Mouse (Mus musculus) ovary, postnatal 10 days (tissue): ENCODE data around the gene Zc3h14.

ENCODE experiments used
- DNase-seq: peaks from one replicate; pipeline ENCODE4 v3.0.0; 2022; ENCODE audit warnings: low spot score

Zc3h14 gene

GRCm38 (mm10) chr12:98746746-98747379 is at the start of gene Zc3h14:
Zc3h14 (plus strand) TSS chr12:98746964.
- peak; percentile 73 for DNase-seq

DNA sequence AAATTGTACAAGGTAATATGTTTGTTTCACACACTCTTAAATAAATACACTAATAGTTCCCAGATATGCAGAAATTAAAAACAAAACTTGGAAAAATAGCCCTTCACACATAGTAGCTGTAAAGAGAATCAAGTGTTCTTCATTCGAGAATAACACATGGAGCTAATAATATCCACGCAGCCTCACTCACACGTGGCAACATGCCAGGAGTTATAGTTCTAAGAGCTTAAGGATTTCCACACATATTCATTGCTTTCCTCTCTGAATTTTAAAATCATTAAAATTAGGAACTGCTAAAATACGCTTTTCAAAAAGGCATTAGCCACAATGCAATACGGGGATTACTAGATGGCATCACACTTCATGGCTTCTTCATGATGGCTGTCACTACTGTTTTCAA is 49.6 kb upstream of the Zc3h14 start:
- DNase-seq, result no peak

DNA sequence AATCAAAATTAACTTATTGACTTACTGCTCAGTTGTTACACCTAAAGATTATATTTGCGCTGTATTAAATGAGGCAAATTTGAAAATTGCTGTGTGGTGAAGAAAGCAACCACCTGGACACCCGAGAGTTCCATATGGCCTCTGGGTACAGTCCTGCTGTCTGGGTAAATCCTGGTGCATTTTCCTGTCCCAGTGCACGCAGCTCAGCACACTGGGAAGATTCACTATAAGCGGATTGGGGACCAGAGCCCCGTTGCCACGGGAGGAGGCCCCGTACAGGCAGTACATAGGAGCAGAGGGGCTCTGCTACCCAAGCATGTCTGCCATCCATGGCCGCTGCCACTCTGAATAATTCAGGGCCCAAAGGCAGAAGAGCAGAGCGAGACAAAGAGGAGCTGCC is 45.2 kb upstream of the Zc3h14 start:
- no peak for DNase-seq

- DNase-seq, result no peak
Observed at GRCm38 (mm10) chr12:98703554-98703953, 43.2 kb upstream of the Zc3h14 start.

GRCm38 (mm10) chr12:98703961-98704360 is 42.8 kb upstream of the Zc3h14 start:
- no peak for DNase-seq

DNA sequence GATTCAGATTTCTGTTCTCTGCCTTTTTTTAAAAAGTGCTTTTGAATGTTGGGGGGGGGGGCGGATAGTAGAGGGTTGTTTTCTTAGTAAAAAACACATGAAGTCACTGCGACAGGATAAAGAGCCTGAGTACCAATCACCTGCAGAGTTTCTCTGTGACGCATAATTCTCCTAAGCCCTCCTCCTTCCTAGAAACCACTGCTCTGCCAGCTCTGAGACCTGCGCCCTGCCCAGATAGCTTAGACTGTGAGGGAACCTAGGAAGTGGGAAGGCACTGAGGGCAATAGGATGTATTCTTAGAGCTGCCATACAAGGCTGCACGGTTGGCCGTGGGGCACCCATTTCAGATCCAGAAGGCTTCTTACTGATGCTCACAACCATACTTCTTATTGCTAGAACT is 33.9 kb upstream of the Zc3h14 start:
- no peak for DNase-seq

DNA sequence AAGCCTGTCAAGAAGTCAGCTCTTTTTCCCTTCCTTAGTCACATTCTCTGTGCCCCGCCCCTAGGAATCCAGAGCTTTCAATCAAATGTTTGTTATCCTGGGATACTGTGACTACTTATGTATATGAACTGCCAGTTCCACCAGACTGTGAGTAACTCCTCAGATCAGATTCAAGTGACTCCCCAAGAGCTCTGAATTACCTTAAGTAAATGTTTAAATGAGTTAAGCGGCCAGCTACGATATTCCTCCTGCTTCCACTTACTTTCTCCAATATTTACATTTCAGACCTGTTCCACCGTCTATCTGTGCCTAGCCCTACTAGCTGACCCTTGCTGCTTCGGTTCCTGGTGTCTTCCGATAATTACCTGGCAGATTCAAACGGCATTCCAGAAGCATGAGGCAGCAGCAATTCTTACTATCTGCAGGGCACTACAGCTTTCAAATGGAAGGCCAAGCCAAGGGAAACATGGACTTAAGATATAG is 33.1 kb upstream of the Zc3h14 start:
- no peak for DNase-seq

GRCm38 (mm10) chr12:98714757-98715156 is 32.0 kb upstream of the Zc3h14 start:
- no peak for DNase-seq

DNA sequence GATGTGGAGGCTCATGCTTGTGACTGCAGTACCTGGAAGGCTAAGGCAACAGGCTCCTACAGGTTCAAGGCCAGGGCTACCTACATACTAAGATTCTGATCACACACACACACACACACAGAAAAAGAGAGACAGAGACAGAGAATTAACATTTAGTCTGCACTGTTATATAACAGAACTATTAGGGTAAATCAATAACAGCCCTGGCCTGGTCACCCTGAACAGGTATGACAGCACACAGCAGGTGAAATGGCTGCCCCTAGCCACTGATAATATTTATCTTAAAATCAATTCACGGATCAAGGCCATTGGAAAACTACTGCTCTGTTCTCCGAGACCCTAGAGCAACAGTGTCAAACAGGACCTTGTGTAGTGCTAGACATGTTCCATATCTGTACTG is 30.6 kb upstream of the Zc3h14 start:
- DNase-seq, result no peak

DNA sequence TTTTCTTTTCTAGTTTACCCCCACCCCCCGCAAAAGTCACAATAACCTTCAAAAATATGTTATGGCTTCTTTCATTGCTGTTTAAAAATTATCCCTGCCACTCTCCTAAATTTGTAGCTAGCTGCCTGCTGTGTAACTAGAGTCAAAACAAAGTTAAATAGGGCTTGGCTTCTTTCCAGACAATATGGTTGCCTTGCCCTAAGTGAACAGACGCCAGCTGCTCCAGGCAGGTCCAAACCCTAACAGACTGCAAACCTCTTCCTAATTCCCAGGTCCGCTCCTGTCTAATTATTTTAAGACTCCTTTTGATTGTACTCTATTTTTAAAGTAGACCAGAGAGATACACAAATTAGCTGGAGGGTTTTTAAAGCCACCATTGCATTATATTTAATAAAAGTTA is 26.1 kb upstream of the Zc3h14 start:
- no peak for DNase-seq

GRCm38 (mm10) chr12:98721030-98721429 is 25.7 kb upstream of the Zc3h14 start:
- DNase-seq, result no peak

DNA sequence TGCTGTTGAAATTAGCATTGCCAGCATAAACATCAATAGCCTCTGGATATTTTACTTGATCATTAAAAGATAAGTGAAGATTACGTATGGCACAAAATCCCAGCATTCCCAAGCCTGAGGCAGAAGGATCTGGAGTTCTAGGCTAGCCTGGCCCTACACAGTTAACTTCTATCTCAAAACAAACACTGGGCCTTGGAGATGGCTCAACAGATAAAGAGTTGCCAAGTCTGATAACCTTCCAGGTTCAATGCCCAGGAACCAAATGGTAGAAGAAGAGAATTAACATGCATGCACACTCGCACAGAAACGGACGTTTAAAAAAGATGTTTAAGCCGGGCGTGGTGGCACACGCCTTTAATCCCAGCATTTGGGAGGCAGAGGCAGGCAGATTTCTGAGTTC is 22.5 kb upstream of the Zc3h14 start:
- no peak for DNase-seq

GRCm38 (mm10) chr12:98724976-98725375 is 21.8 kb upstream of the Zc3h14 start:
- no peak for DNase-seq

DNA sequence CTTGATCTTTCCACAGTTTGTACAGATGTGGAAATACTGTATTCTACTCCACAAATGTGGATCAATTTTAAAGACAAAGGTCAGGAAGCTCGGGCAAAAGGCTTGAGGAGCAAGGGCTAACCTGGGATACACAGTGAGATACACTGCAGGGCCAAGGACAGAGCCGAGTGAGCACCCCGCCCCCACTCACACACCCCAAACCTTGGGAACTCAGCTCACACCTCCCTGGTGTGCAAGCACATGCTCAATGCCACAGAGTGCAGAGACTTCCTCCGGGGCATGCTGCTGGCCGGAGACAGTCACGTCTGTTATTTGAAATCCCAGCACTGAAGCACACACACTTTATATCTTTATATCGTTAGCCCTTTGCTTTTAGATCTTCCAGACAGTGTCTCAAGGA is 20.7 kb upstream of the Zc3h14 start:
- DNase-seq, result no peak

DNA sequence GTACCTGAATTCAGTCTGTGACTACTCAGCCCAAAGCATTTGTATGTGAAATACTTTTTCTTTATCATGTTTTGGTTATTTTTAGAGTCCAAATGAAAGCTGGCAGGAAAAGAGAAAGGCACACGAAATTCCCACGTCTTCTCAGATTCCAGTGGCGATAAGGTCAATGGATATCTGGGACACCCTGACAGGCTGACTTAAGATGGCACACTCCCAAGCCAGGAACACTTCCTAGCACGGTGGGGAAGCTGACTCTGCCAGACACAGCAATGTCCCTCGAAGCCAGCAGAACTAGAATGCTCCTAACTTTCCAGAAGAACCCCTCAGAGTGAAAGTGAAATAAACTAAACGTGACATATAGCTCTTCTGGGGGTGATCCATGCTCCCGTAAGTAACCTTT is 19.6 kb upstream of the Zc3h14 start:
- DNase-seq, result no peak

DNA sequence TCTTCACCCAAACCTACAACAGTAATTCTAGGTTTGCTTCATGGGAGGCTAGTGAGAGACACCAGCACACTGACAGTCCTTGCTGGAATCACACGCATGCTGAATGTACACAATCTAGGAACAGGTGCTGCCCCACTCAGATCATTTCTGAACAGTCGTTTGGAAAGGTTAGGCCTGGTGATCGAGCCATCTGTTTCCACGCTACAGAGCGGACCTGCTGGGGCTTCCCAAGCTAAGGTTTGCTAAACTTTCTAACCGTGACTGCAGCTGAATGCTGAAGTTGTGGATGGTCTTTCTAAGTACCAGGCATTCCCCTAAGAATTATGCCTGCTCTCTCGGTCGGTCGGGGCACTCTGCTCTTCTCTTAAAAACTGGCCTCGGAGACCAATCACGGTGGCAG is 16.1 kb upstream of the Zc3h14 start:
- no peak for DNase-seq

- DNase-seq, result no peak
Observed at GRCm38 (mm10) chr12:98733165-98733564, 13.6 kb upstream of the Zc3h14 start.

- no peak for DNase-seq
Observed at GRCm38 (mm10) chr12:98733776-98734175, 13.0 kb upstream of the Zc3h14 start.

DNA sequence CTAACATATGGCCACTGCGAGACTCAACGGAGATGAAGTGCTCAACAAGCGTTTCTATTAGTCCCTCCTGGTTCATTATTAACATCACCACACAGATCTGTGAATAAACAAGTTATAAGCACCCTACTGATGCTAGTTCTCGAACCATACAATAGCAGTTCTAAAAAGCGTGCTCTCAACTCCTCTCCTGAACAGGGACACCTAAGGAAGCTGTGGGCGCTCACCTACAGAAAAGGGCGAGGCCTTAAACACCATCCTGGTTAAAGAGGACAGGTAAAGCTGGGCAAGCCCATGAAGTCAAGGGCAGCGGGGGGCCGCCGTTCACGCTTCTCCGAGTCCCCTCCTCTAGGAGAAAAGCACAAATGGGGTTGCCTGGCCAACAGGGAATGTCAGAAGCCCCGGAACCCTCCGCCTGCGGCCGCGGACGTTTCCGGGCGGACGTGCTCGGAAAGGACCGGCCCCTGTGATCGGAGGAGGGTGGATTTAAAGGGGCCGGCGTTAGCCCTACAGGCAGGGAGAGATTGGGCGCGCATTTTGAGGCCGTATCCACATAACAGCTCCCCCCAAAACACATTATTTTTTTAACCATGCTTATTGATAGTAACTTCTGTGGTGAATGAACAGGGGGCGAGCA is 12.4 kb upstream of the Zc3h14 start:
- peak; percentile 86 for DNase-seq

DNA sequence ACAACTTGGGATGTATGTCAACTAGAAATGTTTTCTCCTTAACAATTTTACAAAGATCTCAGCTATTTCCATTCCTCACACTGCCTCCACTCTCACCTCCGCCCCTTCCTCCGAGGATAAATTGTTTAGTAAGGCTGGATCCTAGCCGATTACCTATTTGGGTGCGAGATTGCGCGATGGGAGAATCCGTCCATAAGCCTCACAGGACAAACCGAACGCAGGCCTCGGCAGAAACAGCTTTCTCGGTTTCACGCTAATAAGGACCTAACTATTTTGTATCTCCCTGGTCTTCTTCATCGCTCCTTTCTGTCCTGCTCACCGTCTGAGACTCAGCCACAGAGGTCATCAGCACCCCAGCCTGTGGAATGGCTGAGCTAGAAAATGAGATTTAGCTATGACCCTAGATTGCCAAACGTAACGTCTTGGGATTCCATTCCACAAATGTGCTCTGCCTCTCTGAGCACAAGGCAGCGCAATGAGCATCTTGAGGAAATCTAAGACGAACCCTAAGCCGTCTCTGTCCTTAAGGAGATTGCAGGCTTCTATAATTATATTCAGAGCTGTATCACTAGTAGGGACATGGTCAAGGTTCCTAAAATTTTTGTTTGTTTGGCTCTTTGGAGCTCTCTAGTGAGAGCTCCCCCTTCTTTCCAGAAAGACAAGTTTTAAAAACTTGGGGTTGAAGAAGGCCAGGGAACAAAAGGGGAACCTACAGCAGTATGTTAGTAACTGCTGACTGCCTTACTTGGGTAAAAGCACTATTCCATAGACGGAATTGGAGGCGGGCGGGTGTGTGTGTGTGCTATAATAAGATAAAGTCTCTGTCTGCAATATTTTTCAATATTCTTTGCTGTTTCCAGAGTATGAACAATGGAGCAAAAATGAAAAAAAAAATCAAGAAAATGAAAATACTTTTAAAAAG is 11.6 kb upstream of the Zc3h14 start:
- no peak for DNase-seq

DNA sequence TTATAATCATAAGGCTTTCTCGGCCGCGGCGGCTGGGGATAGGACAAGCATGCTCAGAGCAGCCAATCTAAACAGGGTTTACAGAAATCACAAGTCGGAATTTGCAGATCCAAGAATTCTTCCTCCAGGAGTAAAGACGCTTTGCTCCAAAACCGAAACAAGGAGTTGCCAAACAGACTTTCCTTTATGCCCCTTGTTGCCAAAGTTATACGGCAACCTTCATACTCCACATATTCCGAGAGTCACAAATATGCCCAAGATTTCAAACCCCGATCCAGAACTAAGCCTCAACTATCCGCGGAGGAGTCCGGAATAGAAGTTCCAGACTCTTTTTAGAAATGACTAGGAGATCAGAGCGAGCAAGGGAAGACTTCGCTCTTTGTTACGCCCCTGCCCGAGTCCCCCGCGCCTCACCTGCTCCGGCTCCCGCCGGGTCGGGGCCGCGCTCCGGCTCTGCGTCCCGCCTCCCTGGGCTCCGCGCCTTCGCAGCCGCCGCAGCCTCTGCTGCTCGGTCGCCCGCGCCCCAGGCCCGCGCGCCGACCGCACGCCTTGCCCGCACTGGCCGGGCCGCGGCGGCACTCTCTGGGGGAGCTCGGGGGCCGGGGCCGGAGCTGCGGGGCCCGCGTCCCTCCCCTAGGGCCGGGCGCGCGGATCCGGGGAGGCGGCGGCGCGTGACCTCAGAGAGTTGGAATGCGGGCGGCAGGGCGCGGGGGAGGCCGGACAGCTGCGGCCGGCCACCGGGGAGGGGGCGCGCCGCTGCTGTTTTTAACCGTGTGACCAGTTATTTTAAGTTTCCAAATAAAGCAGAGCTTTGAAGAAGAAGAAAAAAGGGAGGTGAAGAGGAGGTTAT is 9.6 kb upstream of the Zc3h14 start, which contains the start of gene Ptpn21:
Ptpn21 (minus strand) TSS at position 455 of the 850 bp plus-strand sequence.
- DNase-seq, result peak; percentile 64

DNA sequence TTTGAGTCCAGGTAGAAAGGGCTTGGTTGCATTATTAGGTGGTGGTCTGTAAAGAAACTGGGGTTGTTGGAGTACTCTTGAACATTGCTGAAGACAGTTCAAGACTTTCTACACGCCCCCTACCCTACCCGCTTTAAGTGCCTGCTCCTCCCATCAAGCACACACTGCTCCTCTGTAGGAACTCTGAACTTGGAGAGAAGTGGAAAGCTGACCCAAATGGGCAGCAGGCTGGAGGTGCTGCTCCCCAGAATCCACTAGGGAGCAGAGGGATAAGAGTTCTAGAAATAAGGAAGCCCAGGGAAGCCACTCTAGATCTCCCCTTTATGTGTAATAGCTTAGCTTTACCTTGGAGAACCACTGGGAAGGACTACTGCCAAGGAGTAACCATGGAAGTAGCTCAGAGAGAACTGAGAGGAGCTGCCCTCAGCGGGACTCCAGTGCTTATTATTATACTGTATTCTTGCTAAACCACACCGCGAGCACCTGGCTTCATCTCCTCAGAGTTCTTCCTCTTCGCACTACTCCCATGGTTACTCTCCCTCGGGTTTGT is 8.9 kb upstream of the Zc3h14 start:
- no peak for DNase-seq
